Mouse (Mus musculus) embryo, embryonic 10.5 days (tissue): ENCODE results near the gene Wee1.
"Not testable (repeated sequence)": the region's sequence is repeated elsewhere in the genome, so short reads cannot be mapped to it uniquely, and the experiment has no call there.

Experiments used
- DNase-seq: peaks from one replicate; pipeline ENCODE4 v3.0.0-alpha.2; 2015; ENCODE audit warnings: low spot score

The Wee1 gene

GRCm38 (mm10) chr7:110121516-110122288, at the start of gene Wee1:
Wee1 (plus strand) TSS chr7:110122046.
- DNase-seq, result peak; percentile 99

GRCm38 (mm10) chr7:110078168-110078567, 43.7 kb upstream of the Wee1 start:
- no peak for DNase-seq

- DNase-seq, result peak; percentile 80
These were observed 38.3 kb upstream of the Wee1 start for GRCm38 (mm10) chr7:110083386-110084165.

- DNase-seq, result no peak
These were observed 36.6 kb upstream of the Wee1 start for GRCm38 (mm10) chr7:110085217-110085616.

GRCm38 (mm10) chr7:110087914-110088313, 33.9 kb upstream of the Wee1 start:
- no peak for DNase-seq

- peak; percentile 14 for DNase-seq
These were observed 30.2 kb upstream of the Wee1 start for GRCm38 (mm10) chr7:110091670-110092069.

- no peak for DNase-seq
These were observed 25.5 kb upstream of the Wee1 start for GRCm38 (mm10) chr7:110096332-110096731.

- DNase-seq, result no peak
These were observed 24.6 kb upstream of the Wee1 start for GRCm38 (mm10) chr7:110097106-110097793.

- DNase-seq, result no peak
These were observed 21.0 kb upstream of the Wee1 start for GRCm38 (mm10) chr7:110100854-110101253.

GRCm38 (mm10) chr7:110101266-110101665, 20.6 kb upstream of the Wee1 start:
- no peak for DNase-seq

- DNase-seq, result no peak
These were observed 16.8 kb upstream of the Wee1 start for GRCm38 (mm10) chr7:110105041-110105440.

GRCm38 (mm10) chr7:110106633-110107032, 15.2 kb upstream of the Wee1 start:
- no peak for DNase-seq

GRCm38 (mm10) chr7:110108524-110108923, 13.3 kb upstream of the Wee1 start:
- DNase-seq, result not testable (repeated sequence)

GRCm38 (mm10) chr7:110108967-110109610, 12.8 kb upstream of the Wee1 start:
- DNase-seq, result peak; percentile 65

- DNase-seq, result no peak
These were observed 11.7 kb upstream of the Wee1 start for GRCm38 (mm10) chr7:110110061-110110656.

GRCm38 (mm10) chr7:110114699-110115098, 7.1 kb upstream of the Wee1 start:
- DNase-seq, result peak; percentile 43

GRCm38 (mm10) chr7:110116731-110117291, 5.0 kb upstream of the Wee1 start:
- no peak for DNase-seq

- no peak for DNase-seq
These were observed 3.4 kb upstream of the Wee1 start for GRCm38 (mm10) chr7:110118448-110118847.

GRCm38 (mm10) chr7:110120157-110120784, 1.6 kb upstream of the Wee1 start:
- DNase-seq, result no peak

GRCm38 (mm10) chr7:110121162-110121515, 707 bp upstream of the Wee1 start:
- no peak for DNase-seq

GRCm38 (mm10) chr7:110122289-110122564, 381 bp downstream of the Wee1 start:
- no peak for DNase-seq
